Mouse (Mus musculus): ENCODE measurements around the gene Mgrn1.

Gene Mgrn1

DNA sequence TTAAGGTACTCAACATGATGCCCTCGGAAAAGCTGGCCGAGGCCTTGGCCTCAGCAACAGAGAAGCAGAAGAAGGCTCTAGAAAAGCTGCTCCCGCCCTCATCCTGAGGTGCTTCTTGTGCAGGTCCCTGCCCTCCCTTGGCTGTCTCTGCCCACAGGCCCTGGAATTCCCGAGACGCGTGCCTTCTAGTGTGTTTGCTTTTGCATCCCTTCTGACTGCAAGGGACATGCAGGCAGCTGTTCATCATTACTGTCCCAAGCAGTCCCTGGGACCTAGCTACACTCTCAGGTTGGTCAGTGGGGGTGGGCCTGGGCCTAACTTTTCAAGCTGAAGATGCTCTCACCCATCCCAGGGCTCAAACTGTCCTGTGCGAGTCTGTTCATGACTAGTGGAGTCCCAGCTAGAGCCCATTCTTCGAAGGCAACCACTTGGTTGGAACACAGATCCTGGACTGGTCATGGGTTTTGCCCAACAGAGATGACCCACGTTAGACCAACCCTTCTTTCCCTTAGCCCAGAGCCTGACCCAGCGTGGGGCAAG, 54.3 kb downstream of the Mgrn1 start:
- no peak for DNase-seq (ENCODE audit: low read depth)

GRCm38 (mm10) chr16:4941016-4941415, 55.0 kb downstream of the Mgrn1 start:
- DNase-seq (ENCODE audit: low read depth) = no peak

DNA sequence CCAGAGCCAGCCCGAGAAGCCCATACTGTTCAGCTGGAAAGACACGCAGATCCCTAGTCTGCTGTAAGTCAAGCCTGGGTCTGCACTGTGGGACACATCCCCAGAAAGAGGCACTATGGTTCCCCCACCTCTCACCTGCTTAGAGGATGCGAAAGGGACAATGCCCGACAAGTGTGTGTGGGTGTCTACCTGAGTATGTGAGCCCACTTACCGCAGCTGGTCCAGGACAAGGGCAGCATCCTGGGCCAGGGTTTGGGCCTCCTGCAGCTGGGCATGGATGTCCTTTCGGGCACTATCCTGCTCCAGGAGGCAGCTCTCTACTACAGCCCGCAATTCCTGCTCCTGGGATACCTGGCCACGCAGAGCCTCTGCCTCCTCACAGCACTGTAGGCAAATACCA, 56.8 kb downstream of the Mgrn1 start:
- DNase-seq (ENCODE audit: low read depth) = no peak

DNA sequence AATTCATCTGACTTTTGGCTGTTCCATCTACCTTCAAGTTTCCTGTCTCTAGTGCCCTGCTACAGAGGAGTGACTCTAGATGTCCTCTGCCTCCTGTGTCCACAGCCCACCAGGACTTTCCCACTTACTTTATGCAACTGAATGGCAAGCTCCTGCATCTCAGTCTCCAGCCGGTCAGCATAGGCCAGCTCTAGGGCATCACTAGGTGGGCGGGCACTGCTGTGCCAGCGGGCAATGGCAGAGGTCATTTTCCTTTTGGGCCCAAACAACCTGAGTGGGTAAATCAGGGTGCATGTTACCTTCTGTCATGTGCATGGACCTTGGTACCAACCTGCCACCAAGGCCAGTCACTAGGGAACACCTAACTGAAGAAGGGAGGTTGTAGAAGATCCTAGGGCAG, 57.4 kb downstream of the Mgrn1 start:
- DNase-seq (ENCODE audit: low read depth) = no peak

DNA sequence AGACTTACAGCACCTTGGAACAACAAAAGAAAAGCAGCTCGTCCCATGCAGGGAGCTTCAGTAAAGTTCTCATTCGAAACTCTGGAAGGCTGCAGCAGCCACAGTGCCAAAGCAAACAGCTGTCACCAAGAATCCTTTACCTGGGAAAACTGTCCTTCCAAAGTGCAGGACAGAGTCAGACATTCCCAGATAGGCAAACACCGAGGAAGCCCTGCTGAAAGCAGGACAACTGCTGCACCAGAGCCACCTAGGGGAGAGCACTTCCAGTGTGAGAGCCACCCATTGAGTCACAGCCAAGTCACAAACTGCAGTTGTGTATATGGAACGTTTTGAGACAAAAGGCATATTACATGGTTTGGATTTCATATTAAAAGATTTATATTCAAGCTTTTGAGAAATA, 59.4 kb downstream of the Mgrn1 start:
- no peak for DNase-seq (ENCODE audit: low read depth)

DNA sequence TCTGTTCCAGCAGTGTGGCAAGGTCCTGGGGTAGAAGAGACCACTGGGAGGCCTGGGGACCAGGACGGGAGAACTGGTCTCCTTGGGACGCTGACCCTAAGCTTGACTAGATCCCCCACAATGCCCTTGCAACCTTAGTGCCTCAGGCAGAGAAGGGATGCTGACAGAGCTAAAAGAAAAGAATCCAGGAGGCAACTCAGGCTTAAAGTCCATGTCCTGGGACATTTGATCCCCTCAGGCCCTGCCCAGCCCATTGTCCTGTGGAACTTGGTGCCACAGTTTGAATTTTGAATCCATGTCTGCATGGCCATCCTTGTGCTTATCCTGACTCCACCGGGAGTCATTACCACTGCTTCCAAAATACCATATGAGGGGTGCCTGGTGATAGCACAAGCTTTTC, 60.1 kb downstream of the Mgrn1 start:
- no peak for DNase-seq (ENCODE audit: low read depth)

- no peak for DNase-seq (ENCODE audit: low read depth)
Measured at GRCm38 (mm10) chr16:4947378-4947777, 61.3 kb downstream of the Mgrn1 start.

DNA sequence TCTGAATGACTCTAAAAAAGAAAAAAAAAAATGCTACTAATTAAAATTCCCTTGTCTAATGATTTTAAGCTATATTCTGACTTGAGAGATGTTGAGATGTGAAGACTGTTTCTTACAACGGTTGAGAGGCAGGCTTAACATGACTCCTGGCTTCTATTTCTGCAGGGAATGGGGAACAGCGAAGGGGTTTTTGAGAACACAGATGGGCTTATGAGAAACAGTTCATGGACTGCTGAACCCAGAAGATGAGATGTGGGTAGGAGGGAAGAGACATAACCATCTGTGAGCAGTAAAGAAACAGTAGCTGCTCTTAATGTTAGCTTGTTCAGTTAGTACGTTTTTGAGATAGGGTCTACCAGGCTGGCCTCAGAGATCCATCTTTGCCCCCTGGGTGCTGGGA, 70.6 kb downstream of the Mgrn1 start:
- DNase-seq (ENCODE audit: low read depth) = no peak

- no peak for DNase-seq (ENCODE audit: low read depth)
Measured at GRCm38 (mm10) chr16:4957446-4957845, 71.4 kb downstream of the Mgrn1 start.

GRCm38 (mm10) chr16:4960260-4960659, 74.2 kb downstream of the Mgrn1 start:
- DNase-seq (ENCODE audit: low read depth) = no peak

DNA sequence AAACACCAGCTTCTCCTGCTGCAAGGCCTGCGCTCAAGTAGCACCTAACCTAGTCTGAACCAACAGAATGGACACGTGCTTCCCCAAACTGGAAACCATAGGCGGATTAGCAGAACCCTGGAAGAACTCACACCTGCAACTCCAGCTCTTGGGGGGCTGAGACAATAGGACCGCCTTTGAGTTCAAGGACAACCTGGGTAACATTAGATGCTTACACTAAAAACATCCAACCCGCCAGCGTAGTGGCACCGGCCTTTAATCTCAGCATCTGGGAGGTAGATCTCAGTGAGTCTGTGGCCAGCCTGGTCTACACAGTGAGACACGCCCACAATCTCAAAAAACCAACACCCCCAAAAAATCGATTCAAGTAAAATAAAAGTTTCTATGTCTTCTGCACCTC, 77.3 kb downstream of the Mgrn1 start:
- DNase-seq (ENCODE audit: low read depth) = peak; percentile 22

GRCm38 (mm10) chr16:4963797-4964709, 78.0 kb downstream of the Mgrn1 start, which contains the start of gene Anks3:
Gene Anks3, minus strand, starts transcription at chr16:4964205.
- peak; percentile 93 for DNase-seq (ENCODE audit: low read depth)

- peak; percentile 74 for DNase-seq (ENCODE audit: low read depth)
Measured at GRCm38 (mm10) chr16:4964731-4965391, 78.8 kb downstream of the Mgrn1 start.

- no peak for DNase-seq (ENCODE audit: low read depth)
Measured at GRCm38 (mm10) chr16:4965392-4966129, 79.5 kb downstream of the Mgrn1 start.

DNA sequence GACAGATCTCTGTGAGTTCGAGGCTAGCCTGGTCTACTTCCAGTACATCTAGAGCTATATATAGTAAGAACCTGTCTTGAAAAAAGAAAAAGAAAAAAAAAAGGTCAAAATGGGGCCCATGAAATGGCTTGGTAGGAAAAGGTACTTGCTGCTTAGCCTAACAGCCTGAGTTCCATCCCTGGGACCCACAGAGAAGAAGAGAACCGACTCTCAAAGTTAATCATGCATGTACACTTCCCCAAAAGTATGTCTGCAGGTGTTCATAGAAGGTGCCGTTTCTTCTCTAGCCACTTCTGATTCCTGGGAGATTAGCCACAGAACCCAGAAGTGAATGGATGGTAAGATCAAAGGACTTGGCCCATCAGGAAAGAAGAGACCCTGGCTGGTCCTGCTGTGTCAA, 82.4 kb downstream of the Mgrn1 start:
- no peak for DNase-seq (ENCODE audit: low read depth)

- peak; percentile 83 for DNase-seq (ENCODE audit: low read depth)
Measured at GRCm38 (mm10) chr16:4969055-4969843, 83.2 kb downstream of the Mgrn1 start.

DNA sequence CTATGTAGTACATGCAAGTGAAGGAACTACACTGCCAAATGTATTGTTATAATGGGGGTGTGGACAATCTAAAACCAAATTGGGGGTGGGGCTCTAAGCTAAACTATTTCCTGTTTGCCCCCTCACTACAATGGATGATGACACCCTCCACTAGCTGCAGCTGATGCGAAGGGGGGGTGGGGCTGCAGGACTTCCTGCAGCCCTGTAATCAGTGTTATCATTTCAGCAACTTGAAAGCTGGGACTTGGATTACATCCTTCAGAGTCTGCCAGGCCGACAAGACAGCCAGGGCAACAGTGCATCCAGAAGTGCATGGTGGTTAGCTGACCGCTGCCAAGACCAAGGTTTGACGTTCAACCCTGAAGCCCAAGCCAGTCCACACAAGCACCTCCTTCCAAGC, 85.6 kb downstream of the Mgrn1 start:
- DNase-seq (ENCODE audit: low read depth) = peak; percentile 34

- DNase-seq (ENCODE audit: low read depth) = no peak
Measured at GRCm38 (mm10) chr16:4974521-4974920, 88.5 kb downstream of the Mgrn1 start.

GRCm38 (mm10) chr16:4976180-4976579, 90.1 kb downstream of the Mgrn1 start:
- no peak for DNase-seq (ENCODE audit: low read depth)

DNA sequence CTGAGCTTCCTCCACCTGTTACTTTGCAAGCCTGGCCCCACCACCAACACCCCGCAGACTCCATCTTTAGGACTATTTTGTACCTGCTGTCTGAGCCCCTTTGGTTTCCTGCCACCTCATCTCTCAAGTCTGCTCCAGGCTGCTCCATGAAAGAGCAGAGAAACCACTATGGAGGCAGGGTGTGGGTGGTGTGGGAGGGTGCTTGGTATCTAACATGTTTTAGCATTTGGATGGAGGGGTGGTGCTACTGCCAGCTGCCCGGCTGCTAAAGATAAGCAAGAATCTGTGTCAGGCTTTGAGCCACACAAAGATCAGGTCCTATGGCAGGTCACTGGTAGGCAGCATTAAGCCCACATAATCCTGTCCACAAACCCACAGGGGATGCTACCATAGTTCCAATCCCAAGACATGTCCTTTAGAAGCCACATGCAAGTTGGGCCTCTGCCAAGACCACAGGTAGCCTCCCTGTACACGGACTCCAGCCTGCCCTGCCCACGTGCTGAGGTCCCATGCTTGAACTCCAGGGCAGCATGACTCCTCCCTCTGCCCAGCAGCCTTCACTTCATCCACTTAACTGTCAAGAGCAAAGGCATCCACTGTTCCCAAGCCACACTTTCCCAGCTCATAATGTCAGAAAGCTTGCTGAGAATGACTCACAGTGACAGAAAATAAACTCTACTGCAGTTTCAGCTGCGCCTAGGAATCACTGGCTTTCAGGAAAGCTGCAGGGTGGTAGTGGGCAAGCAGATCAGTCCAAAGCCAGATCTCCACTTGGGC, 92.4 kb downstream of the Mgrn1 start:
- peak; percentile 14 for DNase-seq (ENCODE audit: low read depth)
